Mouse (Mus musculus): Measurements from ENCODE around the gene Nphp4. TPM values are rescaled to one million over a fixed set of nuclear protein-coding genes. Genes with fewer than 3 reads are reported as not detected.
A peak's percentile ranks its signal among the peaks of the same experiment; 100 is the strongest.

The Nphp4 gene
- total and polyA plus RNA-seq, 2 experiments from 2014 or later = 3.9 to 8.7 TPM

DNA sequence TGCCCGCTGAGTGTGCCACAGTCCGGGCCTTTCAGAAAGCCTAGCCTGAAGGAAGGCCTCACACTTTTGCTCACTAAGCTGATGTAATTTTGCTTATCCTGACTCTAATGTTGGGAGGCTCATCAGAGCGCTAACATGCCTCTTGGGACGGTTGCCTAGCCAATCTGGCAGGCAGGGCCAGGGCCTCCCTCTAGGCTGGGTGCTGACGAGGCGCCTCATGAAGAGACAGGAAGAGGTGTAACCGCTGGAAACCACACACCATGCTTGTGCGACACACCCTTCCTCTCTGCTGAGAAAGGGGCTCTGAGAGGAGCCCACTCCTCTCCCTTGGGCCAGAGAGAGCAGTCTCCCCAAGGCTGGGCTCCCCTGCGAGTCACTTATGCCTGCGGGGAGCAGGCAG, 30.3 kb upstream of the Nphp4 start:
- Histone ChIP-seq H3K4me1 (ENCODE audit: insufficient read depth, low read length) (no peaks in the 10 kb centered on the region), H3K27me3 (ENCODE audit: insufficient read depth, low read length) (no peaks in the 10 kb centered on the region), H3K9me3 (ENCODE audit: low read length) (no peaks in the 10 kb centered on the region), H3K4me2 (ENCODE audit: low read depth, low read length) (no peak overlapping the region), H3K4me3 (ENCODE audit: low read length) (no peak overlapping the region), H3K9ac (replicated peaks; ENCODE audit: low read length) (no peak overlapping the region), H3K36me3 (ENCODE audit: insufficient read depth, low read length) (no peaks in the 10 kb centered on the region), H3K27ac (no peak overlapping the region)
- no peak for ATAC-seq
- 84% methylated on average over 10 of the region's 10 CpGs for WGBS
- no peak for TF ChIP-seq CTCF (IDR thresholded peaks at IDR 0.05; ENCODE audit: low read depth)
- no peak for DNase-seq (ENCODE audit: low spot score)

DNA sequence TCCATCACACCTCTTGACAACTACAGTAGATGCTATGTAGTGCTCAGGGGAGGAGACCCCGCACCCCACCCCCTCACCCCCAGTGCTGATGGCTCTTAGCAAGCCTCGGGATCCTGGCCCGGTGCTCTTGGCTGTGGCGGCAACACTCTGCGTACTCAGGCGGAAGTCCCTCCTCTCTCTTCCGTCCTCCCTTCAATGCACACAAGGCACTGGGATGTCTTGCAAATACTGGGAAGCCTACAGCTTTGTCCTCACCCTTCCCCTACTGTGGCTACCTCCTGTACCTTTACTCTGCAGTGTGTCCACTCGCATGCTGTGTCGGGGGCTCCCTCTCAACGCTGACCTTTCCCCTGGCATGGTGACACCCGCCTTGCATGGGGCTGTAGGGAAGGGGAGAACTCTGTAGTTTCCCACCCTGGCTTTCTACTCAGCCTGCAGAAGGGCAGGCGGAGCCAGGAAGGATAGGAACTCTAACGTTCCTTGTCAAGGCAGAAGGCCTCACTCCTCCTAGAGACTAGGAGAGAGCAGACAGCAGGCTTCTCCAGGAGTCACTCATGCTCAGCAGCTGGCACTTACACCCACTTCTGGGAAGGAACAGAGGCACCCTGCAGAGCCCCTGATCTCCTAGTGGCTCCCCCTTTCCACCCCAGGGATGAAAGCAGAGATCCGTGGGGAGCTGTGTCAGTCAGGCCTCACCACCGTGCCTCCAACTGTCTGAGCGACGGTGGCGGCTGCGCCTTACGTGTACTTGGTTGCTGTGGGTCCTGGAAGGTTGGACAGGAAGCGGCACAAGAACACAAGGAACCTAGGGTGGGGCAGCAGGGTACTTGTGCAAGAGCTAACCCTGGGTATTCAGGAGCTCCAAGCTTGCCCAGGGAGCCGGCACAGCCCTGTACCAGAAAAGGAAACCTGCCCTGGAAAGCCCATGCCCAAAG, 28.5 kb upstream of the Nphp4 start:
- H3K9ac ChIP-seq (replicated peaks; ENCODE audit: low read length) = no peak overlapping the region

DNA sequence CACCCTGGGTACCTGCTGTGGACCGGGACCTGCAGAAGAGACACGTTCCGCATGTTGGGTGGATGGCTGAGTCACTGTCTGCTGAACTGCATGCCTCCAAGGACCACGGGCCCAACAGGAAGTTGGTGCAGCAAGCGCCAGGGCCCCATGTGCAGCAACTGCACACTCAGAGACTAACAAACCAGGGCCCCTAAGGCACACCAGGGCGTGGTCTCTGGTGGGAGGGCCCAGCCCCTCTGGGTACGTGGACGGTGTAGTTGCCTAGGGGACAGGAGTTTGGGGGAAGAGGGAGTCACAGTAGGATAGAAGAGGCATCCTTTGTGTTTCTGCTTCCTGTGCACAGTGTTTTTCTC, 27.9 kb upstream of the Nphp4 start:
- Histone ChIP-seq H3K9me3 (ENCODE audit: low read length) (no peaks in the 10 kb centered on the region), H3K27me3 (ENCODE audit: insufficient read depth, low read length) (no peaks in the 10 kb centered on the region), H3K27ac (no peak overlapping the region), H3K4me3 (ENCODE audit: low read length) (no peak overlapping the region), H3K4me2 (ENCODE audit: low read depth, low read length) (no peak overlapping the region), H3K36me3 (ENCODE audit: insufficient read depth, low read length) (no peaks in the 10 kb centered on the region), H3K4me1 (ENCODE audit: insufficient read depth, low read length) (no peaks in the 10 kb centered on the region), H3K9ac (replicated peaks; ENCODE audit: low read length) (no peak overlapping the region)
- no peak for TF ChIP-seq CTCF (IDR thresholded peaks at IDR 0.05; ENCODE audit: low read depth)
- WGBS = 67% methylated on average over 8 of the region's 8 CpGs
- no peak for DNase-seq (ENCODE audit: low spot score)
- ATAC-seq = no peak

More for the DNA sequence above, 28.5 kb upstream of the Nphp4 start:
- no peak for ATAC-seq
- Histone ChIP-seq H3K27ac (no peak overlapping the region), H3K36me3 (ENCODE audit: insufficient read depth, low read length) (no peaks in the 10 kb centered on the region), H3K4me2 (ENCODE audit: low read depth, low read length) (no peak overlapping the region), H3K9me3 (ENCODE audit: low read length) (no peaks in the 10 kb centered on the region), H3K27me3 (ENCODE audit: insufficient read depth, low read length) (no peaks in the 10 kb centered on the region), H3K4me3 (ENCODE audit: low read length) (no peak overlapping the region), H3K4me1 (ENCODE audit: insufficient read depth, low read length) (no peaks in the 10 kb centered on the region)
- no peak for DNase-seq (ENCODE audit: low spot score)
- no peak for TF ChIP-seq CTCF (IDR thresholded peaks at IDR 0.05; ENCODE audit: low read depth)
- WGBS = 77% methylated on average over 22 of the region's 22 CpGs

DNA sequence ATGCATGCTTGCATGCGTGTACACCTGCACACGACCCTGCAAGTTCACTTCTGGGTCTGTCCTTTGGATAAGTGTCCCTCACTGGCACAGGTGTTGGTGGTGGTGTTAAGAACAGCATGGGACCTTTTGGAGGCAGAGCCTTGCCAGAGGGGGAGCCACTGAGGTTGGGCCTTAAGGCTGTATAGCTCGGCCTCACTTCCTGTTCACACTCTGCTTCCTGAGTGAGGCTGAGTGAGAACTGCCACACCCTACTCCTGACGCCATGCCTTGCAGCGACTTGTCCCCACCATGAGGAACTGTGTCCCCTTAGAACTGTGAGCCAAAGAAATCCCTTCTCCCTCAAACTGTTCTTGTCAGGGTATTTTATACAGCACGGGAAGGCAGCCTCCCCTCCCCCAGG, 25.1 kb upstream of the Nphp4 start:
- TF ChIP-seq CTCF (IDR thresholded peaks at IDR 0.05; ENCODE audit: low read depth) = no peak
- H3K36me3 ChIP-seq (ENCODE audit: insufficient read depth, low read length) = no peaks in the 10 kb centered on the region
- WGBS = 90% methylated on average over 6 of the region's 6 CpGs
- H3K27ac ChIP-seq = no peak overlapping the region
- no peak overlapping the region for H3K4me3 ChIP-seq (ENCODE audit: low read length)
- H3K4me1 ChIP-seq (ENCODE audit: insufficient read depth, low read length) = no peaks in the 10 kb centered on the region
- DNase-seq (ENCODE audit: low spot score) (no peak), ATAC-seq (no peak)
- H3K9ac ChIP-seq (replicated peaks; ENCODE audit: low read length) = no peak overlapping the region
- no peaks in the 10 kb centered on the region for H3K27me3 ChIP-seq (ENCODE audit: insufficient read depth, low read length)
- no peak overlapping the region for H3K4me2 ChIP-seq (ENCODE audit: low read depth, low read length)
- H3K9me3 ChIP-seq (ENCODE audit: low read length) = no peaks in the 10 kb centered on the region

DNA sequence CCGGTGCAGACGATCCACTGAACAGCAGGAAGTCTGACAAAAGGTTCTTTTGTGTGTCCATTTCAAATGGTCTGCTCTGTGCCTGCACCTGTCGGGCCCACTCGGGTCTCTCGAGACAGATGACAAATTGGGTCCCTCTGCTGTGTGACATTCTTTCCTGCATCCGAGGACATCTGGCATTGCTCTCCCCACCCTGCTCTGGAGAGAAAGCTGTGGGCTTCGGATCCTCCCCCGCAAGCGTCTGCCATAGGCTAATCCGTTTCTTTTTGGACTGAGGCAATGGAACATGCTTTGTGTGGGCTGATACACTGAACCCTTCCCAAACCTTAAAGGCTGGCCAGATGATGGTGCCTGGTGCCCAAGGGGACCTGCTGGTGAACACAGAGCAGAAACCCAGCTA, 23.4 kb upstream of the Nphp4 start:
- peak; percentile 39 for DNase-seq (ENCODE audit: low spot score)
- no peak overlapping the region for H3K27ac ChIP-seq
- H3K36me3 ChIP-seq (ENCODE audit: insufficient read depth, low read length) = no peaks in the 10 kb centered on the region
- H3K4me2 ChIP-seq (ENCODE audit: low read depth, low read length) = no peak overlapping the region
- WGBS = 23% methylated on average over 10 of the region's 10 CpGs
- H3K9me3 ChIP-seq (ENCODE audit: low read length) = no peaks in the 10 kb centered on the region
- H3K27me3 ChIP-seq (ENCODE audit: insufficient read depth, low read length) = no peaks in the 10 kb centered on the region
- H3K4me1 ChIP-seq (ENCODE audit: insufficient read depth, low read length) = no peaks in the 10 kb centered on the region
- no peak overlapping the region for H3K4me3 ChIP-seq (ENCODE audit: low read length)
- no peak overlapping the region for H3K9ac ChIP-seq (replicated peaks; ENCODE audit: low read length)
- TF ChIP-seq CTCF (IDR thresholded peaks at IDR 0.05; ENCODE audit: low read depth) = no peak
- 0 out of 2 replicates have a peak, but pooled peaks have one; percentile 50 for ATAC-seq

DNA sequence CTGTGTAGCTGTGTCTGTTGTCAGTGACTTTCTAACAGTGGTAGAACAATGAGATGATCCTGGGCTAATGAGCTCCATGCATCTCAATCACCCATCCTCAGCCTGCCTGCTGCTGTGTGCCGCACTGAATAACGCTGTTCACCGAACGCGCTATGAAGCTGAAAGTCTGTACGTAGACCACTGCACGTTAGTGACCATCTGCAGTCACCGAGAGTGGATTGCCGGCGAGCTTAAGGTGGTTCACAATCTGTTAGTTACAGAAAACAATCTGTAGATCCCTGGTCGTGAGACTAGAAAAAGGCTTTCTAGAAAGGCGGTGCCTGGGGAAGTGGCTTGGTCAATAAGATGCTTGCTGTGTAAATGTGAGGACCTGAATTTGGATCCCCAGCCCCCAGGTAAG, 22.4 kb upstream of the Nphp4 start:
- DNase-seq (ENCODE audit: low spot score) = no peak

DNA sequence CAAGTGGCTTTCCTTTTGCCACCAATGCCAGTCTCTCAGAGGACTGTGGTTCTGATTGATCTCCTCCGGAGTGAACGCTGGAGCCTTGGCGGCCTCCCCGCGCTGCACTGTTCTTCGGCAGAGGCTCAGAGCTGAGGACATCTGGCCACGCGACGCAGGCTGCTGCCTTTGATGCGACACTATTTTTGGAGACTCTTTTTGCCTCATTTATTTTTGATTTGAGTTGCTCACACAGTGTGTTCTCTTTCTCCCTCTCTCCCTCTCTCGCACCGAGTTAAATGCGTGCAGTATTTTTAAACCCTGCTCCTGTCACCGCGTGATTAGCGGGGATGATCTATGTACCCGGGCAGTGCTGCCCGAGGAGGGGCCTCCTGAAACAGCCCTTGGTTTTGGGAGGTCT, 19.9 kb upstream of the Nphp4 start:
- no peak for ATAC-seq
- 63% methylated on average over 18 of the region's 18 CpGs for WGBS
- Histone ChIP-seq H3K9ac (replicated peaks; ENCODE audit: low read length) (no peak overlapping the region), H3K4me1 (ENCODE audit: insufficient read depth, low read length) (no peaks in the 10 kb centered on the region), H3K9me3 (ENCODE audit: low read length) (no peaks in the 10 kb centered on the region), H3K4me2 (ENCODE audit: low read depth, low read length) (no peak overlapping the region), H3K36me3 (ENCODE audit: insufficient read depth, low read length) (no peaks in the 10 kb centered on the region), H3K27me3 (ENCODE audit: insufficient read depth, low read length) (no peaks in the 10 kb centered on the region), H3K27ac (peak overlapping the region; percentile 16; the same call in 1 of the 2 replicates), H3K4me3 (ENCODE audit: low read length) (no peak overlapping the region)
- DNase-seq (ENCODE audit: low spot score) = no peak
- no peak for TF ChIP-seq CTCF (IDR thresholded peaks at IDR 0.05; ENCODE audit: low read depth)

More for the DNA sequence above, 22.4 kb upstream of the Nphp4 start:
- TF ChIP-seq CTCF (IDR thresholded peaks at IDR 0.05; ENCODE audit: low read depth) = no peak
- Histone ChIP-seq H3K4me1 (ENCODE audit: insufficient read depth, low read length) (no peaks in the 10 kb centered on the region), H3K36me3 (ENCODE audit: insufficient read depth, low read length) (no peaks in the 10 kb centered on the region), H3K9me3 (ENCODE audit: low read length) (no peaks in the 10 kb centered on the region), H3K4me3 (ENCODE audit: low read length) (no peak overlapping the region), H3K27me3 (ENCODE audit: insufficient read depth, low read length) (no peaks in the 10 kb centered on the region), H3K9ac (replicated peaks; ENCODE audit: low read length) (no peak overlapping the region), H3K4me2 (ENCODE audit: low read depth, low read length) (no peak overlapping the region), H3K27ac (no peak overlapping the region)
- 56% methylated on average over 12 of the region's 12 CpGs for WGBS
- ATAC-seq = no peak
